Mouse (Mus musculus): ENCODE measurements at regions not wholly inside any gene's neighbourhood (a gene's known extent, or its start where the extent isn't known, plus 50 kb on each side); places are given as distances from the start of the nearest gene placed in this dataset.

DNA sequence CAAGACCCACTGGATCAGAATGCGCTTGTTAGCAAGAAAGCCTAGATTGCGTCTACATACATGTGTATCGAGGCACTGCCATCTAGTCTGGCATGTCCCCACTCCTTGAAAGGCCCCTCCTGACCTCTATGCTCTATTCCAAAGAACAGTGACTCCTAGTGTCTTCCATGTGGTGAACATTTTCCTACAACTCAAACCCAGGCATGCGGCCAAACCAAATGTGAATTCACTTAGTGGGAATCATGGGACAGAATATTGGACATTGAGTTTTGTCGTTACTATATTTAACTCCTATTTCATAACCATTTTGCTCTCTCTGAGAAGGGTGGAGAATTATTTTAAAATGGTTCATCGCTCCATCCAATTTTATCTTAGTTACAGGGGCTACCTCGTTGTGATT lies 196.7 kb downstream of the Cd47 start:
- H3K27me3 ChIP-seq (ENCODE audit: control insufficient read depth, insufficient read depth, low read length) = peaks cover 5% of the 10 kb centered on the region; the same call in 1 of the 2 replicates
- H3K9me3 ChIP-seq (replicated peaks; ENCODE audit: control insufficient read depth, low read length) = no peaks in the 10 kb centered on the region
- no peaks in the 10 kb centered on the region for H3K36me3 ChIP-seq (ENCODE audit: control insufficient read depth, insufficient read depth, low read length)
- H3K4me2 ChIP-seq = no peak overlapping the region
- H3K4me1 ChIP-seq (ENCODE audit: control insufficient read depth, insufficient read depth, low read length) = no peaks in the 10 kb centered on the region
- H3K9ac ChIP-seq (ENCODE audit: low read depth, low read length) = no peak overlapping the region
- H3K27ac ChIP-seq (ENCODE audit: low read depth, low read length) = no peak overlapping the region
- no peak for ATAC-seq (replicated peaks; ENCODE audit: insufficient number of reproducible peaks, low FRiP score, low TSS enrichment)
- WGBS (ENCODE audit: insufficient replicate concordance) = 88% methylated on average over 7 of the region's 7 CpGs
- H3K4me3 ChIP-seq (ENCODE audit: low read depth, low read length) = no peak overlapping the region

DNA sequence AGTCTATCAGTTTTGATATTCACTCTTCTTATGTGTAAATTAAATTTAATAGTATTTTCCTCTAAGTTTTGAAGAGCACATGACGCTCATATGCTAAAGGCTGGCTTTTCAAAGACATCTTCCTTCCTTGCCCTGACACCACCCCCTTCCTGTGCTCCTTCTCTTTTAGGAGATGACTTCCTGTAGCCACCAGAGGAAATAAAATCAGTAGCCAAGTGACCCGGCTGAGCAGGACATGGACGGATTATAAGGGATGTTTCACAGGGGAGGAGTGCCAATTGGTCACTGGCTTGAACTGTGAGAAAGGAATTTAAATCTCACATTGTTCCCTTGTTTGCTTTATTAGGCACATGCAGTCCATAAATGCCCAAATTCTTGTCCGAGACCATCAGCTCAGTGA lies 200.5 kb downstream of the Cd47 start:
- WGBS (ENCODE audit: insufficient replicate concordance) = 70% methylated on average over 4 of the region's 4 CpGs
- ATAC-seq (replicated peaks; ENCODE audit: insufficient number of reproducible peaks, low FRiP score, low TSS enrichment) = no peak
- Histone ChIP-seq H3K9ac (ENCODE audit: low read depth, low read length) (no peak overlapping the region), H3K27ac (ENCODE audit: low read depth, low read length) (no peak overlapping the region), H3K36me3 (ENCODE audit: control insufficient read depth, insufficient read depth, low read length) (no peaks in the 10 kb centered on the region), H3K4me1 (ENCODE audit: control insufficient read depth, insufficient read depth, low read length) (no peaks in the 10 kb centered on the region), H3K4me2 (no peak overlapping the region), H3K27me3 (ENCODE audit: control insufficient read depth, insufficient read depth, low read length) (peaks cover 13% of the 10 kb centered on the region), H3K9me3 (replicated peaks; ENCODE audit: control insufficient read depth, low read length) (no peaks in the 10 kb centered on the region), H3K4me3 (ENCODE audit: low read depth, low read length) (no peak overlapping the region)

DNA sequence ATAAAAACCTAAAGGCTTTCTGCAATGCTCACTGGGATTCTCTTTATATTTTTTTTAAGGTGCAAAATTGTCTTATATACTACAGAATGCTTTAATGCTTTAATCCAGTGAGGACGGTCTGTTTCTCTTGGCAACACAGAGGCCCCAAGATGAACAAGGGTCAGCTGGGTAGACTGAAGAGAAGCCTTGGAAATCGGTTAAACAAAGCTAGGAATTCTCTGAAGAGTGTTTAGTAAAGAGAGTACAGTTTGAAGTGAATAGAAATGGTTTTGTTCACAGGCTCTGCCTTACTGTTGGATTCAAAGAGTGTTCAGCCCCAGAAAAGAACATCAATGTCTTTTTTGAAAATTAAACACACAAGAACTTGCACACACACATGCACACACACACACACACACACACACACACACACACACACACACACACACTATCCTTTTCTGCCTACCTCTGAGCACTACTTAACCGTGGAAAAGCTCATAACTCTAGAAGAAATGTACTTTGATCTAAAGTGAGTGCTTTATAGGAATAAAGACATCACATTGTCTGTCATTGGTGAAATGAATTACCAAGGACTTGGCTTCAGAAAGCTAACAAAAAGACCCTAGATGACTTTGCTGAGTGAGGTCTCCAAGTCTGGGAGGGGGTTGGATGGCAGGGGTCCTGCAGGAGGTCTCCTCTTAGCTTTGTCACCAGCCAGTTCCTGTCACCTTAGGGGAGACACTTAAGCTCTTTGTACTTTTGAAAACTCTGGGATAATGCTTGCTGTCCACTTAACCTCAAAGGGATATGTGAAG lies 201.5 kb downstream of the Cd47 start:
- Histone ChIP-seq H3K27ac (ENCODE audit: low read depth, low read length) (no peak overlapping the region), H3K9ac (ENCODE audit: low read depth, low read length) (no peak overlapping the region), H3K4me3 (ENCODE audit: low read depth, low read length) (no peak overlapping the region), H3K36me3 (ENCODE audit: control insufficient read depth, insufficient read depth, low read length) (no peaks in the 10 kb centered on the region), H3K4me2 (no peak overlapping the region), H3K27me3 (ENCODE audit: control insufficient read depth, insufficient read depth, low read length) (peaks cover 15% of the 10 kb centered on the region), H3K4me1 (ENCODE audit: control insufficient read depth, insufficient read depth, low read length) (no peaks in the 10 kb centered on the region), H3K9me3 (replicated peaks; ENCODE audit: control insufficient read depth, low read length) (no peaks in the 10 kb centered on the region)
- WGBS (ENCODE audit: insufficient replicate concordance) = 64% methylated on average over 3 of the region's 3 CpGs
- no peak for ATAC-seq (replicated peaks; ENCODE audit: insufficient number of reproducible peaks, low FRiP score, low TSS enrichment)

DNA sequence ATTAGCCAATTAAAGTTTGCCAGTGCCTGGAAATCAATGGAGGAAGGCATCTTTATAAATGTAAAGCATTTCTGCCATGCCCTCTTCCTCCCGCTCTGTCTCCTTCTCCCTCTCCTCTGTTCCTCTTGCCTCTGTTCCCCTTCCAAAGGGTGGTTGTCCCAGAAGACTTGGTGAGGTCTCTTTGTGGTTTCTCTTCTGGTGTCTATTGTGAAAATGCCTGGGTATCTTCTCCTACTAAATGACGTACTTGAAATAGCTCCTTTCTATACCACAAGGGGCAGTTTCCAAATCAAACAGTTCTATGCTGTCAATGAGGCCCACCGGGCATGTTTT lies 202.1 kb downstream of the Cd47 start:
- 64% methylated on average over 3 of the region's 3 CpGs for WGBS (ENCODE audit: insufficient replicate concordance)
- no peak for ATAC-seq (replicated peaks; ENCODE audit: insufficient number of reproducible peaks, low FRiP score, low TSS enrichment)
- Histone ChIP-seq H3K4me3 (ENCODE audit: low read depth, low read length) (no peak overlapping the region), H3K4me1 (ENCODE audit: control insufficient read depth, insufficient read depth, low read length) (no peaks in the 10 kb centered on the region), H3K9me3 (replicated peaks; ENCODE audit: control insufficient read depth, low read length) (no peaks in the 10 kb centered on the region), H3K27me3 (ENCODE audit: control insufficient read depth, insufficient read depth, low read length) (peaks cover 15% of the 10 kb centered on the region), H3K27ac (ENCODE audit: low read depth, low read length) (no peak overlapping the region), H3K4me2 (no peak overlapping the region), H3K36me3 (ENCODE audit: control insufficient read depth, insufficient read depth, low read length) (no peaks in the 10 kb centered on the region), H3K9ac (ENCODE audit: low read depth, low read length) (no peak overlapping the region)

DNA sequence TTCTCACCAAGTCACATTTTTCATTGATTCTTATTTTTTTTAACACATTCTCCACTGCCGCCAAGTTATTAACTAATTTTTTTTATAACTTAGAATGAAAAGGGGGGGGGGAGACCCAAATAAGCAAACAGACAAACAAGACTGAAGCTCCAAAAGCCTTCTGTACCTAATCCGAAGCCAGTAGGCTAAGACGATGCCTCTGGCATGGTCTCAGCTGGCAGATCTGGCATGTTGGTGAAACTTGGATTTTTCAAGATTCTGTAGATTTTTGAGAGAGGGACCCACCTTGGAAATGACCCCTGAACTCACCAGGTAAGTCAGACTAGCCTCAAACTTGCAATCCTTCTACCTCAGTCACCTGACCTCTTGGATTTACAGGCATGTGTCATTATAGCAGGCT lies 208.7 kb downstream of the Cd47 start:
- peaks cover 13% of the 10 kb centered on the region for H3K27me3 ChIP-seq (ENCODE audit: control insufficient read depth, insufficient read depth, low read length)
- H3K9ac ChIP-seq (ENCODE audit: low read depth, low read length) = no peak overlapping the region
- no peak overlapping the region for H3K4me3 ChIP-seq (ENCODE audit: low read depth, low read length)
- no peak overlapping the region for H3K27ac ChIP-seq (ENCODE audit: low read depth, low read length)
- no peaks in the 10 kb centered on the region for H3K4me1 ChIP-seq (ENCODE audit: control insufficient read depth, insufficient read depth, low read length)
- WGBS (ENCODE audit: insufficient replicate concordance) = 79% methylated on average over 3 of the region's 3 CpGs
- no peaks in the 10 kb centered on the region for H3K9me3 ChIP-seq (replicated peaks; ENCODE audit: control insufficient read depth, low read length)
- no peak for ATAC-seq (replicated peaks; ENCODE audit: insufficient number of reproducible peaks, low FRiP score, low TSS enrichment)
- no peaks in the 10 kb centered on the region for H3K36me3 ChIP-seq (ENCODE audit: control insufficient read depth, insufficient read depth, low read length)
- H3K4me2 ChIP-seq = no peak overlapping the region

DNA sequence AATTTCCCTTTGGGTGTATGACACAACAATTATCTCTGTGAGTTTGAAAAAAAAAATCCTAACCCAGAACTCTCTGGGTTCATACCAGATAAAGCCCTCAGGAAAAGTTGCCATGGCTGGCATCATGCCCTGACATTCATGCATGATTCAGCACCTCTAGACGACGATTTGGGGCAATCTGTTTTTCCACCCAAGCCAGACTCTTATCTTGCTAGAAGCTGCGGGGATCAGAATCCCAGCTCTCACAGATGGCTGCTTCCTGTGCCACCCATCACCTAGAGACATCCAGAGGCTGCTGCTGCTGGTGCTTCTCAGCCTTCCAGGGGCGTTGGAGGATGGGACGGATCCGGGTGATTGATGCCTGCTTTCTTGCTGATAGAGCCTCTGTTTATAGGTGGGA lies 209.2 kb downstream of the Cd47 start:
- no peak for ATAC-seq (replicated peaks; ENCODE audit: insufficient number of reproducible peaks, low FRiP score, low TSS enrichment)
- Histone ChIP-seq H3K36me3 (ENCODE audit: control insufficient read depth, insufficient read depth, low read length) (no peaks in the 10 kb centered on the region), H3K27ac (ENCODE audit: low read depth, low read length) (no peak overlapping the region), H3K9ac (ENCODE audit: low read depth, low read length) (no peak overlapping the region), H3K4me2 (no peak overlapping the region), H3K9me3 (replicated peaks; ENCODE audit: control insufficient read depth, low read length) (no peaks in the 10 kb centered on the region), H3K4me1 (ENCODE audit: control insufficient read depth, insufficient read depth, low read length) (no peaks in the 10 kb centered on the region), H3K4me3 (ENCODE audit: low read depth, low read length) (no peak overlapping the region), H3K27me3 (ENCODE audit: control insufficient read depth, insufficient read depth, low read length) (peaks cover 13% of the 10 kb centered on the region)
- 19% methylated on average over 6 of the region's 6 CpGs for WGBS (ENCODE audit: insufficient replicate concordance)

DNA sequence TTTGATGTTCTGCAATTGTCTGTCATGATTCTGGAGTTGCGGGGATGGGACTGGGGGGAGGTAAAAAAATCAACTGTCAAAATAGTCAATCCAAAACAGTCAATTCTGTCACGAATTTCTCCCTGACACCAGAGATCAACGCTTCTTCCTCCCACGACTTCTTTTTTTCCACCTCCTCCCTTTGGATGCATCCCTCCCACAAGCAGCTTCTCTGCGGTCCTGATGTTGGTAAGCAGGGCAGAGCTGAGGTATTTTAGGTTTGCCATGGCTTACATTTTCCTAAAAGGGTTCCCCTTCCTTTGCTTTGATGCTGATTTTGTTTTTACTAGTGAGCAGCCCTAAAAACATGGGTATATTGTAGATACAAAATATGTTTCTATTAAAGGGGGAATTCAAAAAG lies 209.7 kb downstream of the Cd47 start:
- no peak for ATAC-seq (replicated peaks; ENCODE audit: insufficient number of reproducible peaks, low FRiP score, low TSS enrichment)
- 45% methylated on average over 5 of the region's 5 CpGs for WGBS (ENCODE audit: insufficient replicate concordance)
- Histone ChIP-seq H3K4me2 (no peak overlapping the region), H3K4me1 (ENCODE audit: control insufficient read depth, insufficient read depth, low read length) (no peaks in the 10 kb centered on the region), H3K4me3 (ENCODE audit: low read depth, low read length) (no peak overlapping the region), H3K27me3 (ENCODE audit: control insufficient read depth, insufficient read depth, low read length) (peaks cover 9% of the 10 kb centered on the region), H3K9ac (ENCODE audit: low read depth, low read length) (no peak overlapping the region), H3K9me3 (replicated peaks; ENCODE audit: control insufficient read depth, low read length) (no peaks in the 10 kb centered on the region), H3K27ac (ENCODE audit: low read depth, low read length) (no peak overlapping the region), H3K36me3 (ENCODE audit: control insufficient read depth, insufficient read depth, low read length) (no peaks in the 10 kb centered on the region)

DNA sequence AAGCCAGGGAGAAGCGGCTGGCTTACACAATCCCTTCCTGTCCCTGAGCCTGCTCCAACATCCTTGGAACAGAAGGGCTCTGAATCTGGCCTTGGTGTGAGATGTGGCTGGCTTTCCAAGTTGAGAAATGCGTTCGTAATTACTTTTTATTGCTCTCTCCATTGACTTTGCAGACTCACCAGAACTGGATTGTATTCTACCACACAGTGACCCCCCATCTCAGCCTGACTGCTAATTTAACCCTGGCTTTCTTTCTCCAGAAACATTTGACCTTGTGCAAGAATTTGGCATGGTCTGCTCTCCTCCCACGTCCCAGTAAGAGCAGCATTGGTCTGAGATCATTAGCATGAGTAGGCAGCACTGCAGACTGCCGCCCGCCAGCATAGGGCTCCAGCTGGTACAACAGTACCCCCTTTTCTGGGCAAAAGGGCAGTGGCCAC lies 210.2 kb downstream of the Cd47 start:
- ATAC-seq (replicated peaks; ENCODE audit: insufficient number of reproducible peaks, low FRiP score, low TSS enrichment) = no peak
- 73% methylated on average over 6 of the region's 6 CpGs for WGBS (ENCODE audit: insufficient replicate concordance)
- Histone ChIP-seq H3K27me3 (ENCODE audit: control insufficient read depth, insufficient read depth, low read length) (peaks cover 7% of the 10 kb centered on the region), H3K4me3 (ENCODE audit: low read depth, low read length) (no peak overlapping the region), H3K4me2 (no peak overlapping the region), H3K9ac (ENCODE audit: low read depth, low read length) (no peak overlapping the region), H3K9me3 (replicated peaks; ENCODE audit: control insufficient read depth, low read length) (no peaks in the 10 kb centered on the region), H3K36me3 (ENCODE audit: control insufficient read depth, insufficient read depth, low read length) (no peaks in the 10 kb centered on the region), H3K27ac (ENCODE audit: low read depth, low read length) (no peak overlapping the region), H3K4me1 (ENCODE audit: control insufficient read depth, insufficient read depth, low read length) (no peaks in the 10 kb centered on the region)

DNA sequence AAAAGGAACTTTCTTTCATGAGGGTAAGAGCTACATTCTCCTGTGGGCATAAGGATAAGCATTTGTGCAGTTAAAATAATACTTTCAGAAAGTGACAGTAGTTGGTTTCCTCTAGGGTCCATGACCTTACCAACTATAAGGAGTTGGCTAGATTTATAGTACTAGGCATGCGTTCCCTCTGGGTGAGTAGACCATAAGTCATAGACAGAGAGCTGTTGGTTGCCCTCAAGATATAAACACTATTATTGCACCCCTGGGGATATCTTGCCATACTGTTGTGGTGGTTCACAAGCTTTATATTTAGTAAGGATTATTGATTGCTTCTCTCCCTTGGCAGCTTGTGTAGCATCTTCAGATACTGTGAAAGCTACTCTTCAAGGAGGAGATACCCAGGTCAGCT lies 223.6 kb downstream of the Cd47 start:
- no peak for ATAC-seq (replicated peaks; ENCODE audit: insufficient number of reproducible peaks, low FRiP score, low TSS enrichment)
- Histone ChIP-seq H3K9me3 (replicated peaks; ENCODE audit: control insufficient read depth, low read length) (peaks cover 3% of the 10 kb centered on the region; the same call in 1 of the 2 replicates), H3K4me1 (ENCODE audit: control insufficient read depth, insufficient read depth, low read length) (no peaks in the 10 kb centered on the region), H3K36me3 (ENCODE audit: control insufficient read depth, insufficient read depth, low read length) (no peaks in the 10 kb centered on the region), H3K9ac (ENCODE audit: low read depth, low read length) (no peak overlapping the region), H3K27me3 (ENCODE audit: control insufficient read depth, insufficient read depth, low read length) (no peaks in the 10 kb centered on the region), H3K4me3 (ENCODE audit: low read depth, low read length) (no peak overlapping the region), H3K4me2 (no peak overlapping the region), H3K27ac (ENCODE audit: low read depth, low read length) (no peak overlapping the region)
- 100% methylated on average over 1 of the region's 1 CpGs for WGBS (ENCODE audit: insufficient replicate concordance)
